Mouse (Mus musculus) heart, adult 18-20 months (tissue): ENCODE data around the gene Gm13941. TPM values are rescaled to one million over a fixed set of nuclear protein-coding genes. Genes with fewer than 3 reads are reported as not detected.

ENCODE experiments used
- DNase-seq, 2 experiments: peaks; one replicate each; pipeline ENCODE4 v3.0.0; 2021 to 2022; ENCODE audit warnings: mixed read lengths in 1 of 2
- long read RNA-seq, 2 experiments: library from polyadenylated mRNA; stranded (forward); transcript quantifications; one replicate each; pipeline ENCODE4 v2.0.0; 2021
- total RNA-seq, 2 experiments: library from RNA; stranded (reverse); gene quantifications; 2 replicates each; pipeline ENCODE4 v1.2.3; 2021

The Gm13941 gene
- not detected for total RNA-seq
- long read RNA-seq, experiment 1: 0 reads
- long read RNA-seq, experiment 2: 0 reads

DNA sequence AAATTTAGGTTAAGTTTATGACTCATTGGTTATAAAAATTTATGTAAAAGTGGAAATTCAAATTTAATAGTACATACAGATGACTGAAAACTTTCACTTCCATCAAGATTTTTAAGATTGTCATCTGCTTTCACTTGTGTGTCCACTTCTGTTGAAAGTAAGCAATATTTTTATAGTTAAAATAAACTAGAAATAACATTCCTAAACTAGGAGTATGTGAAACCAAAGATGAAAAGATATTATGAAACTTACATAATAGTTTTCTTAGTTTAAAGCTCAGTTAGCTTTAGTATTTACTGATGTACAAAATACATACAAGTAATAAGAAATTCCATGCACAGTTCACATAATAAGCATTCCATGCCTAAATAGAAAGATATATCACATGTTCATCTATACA, at the start of gene Gm13941:
Gm13941 (minus strand) TSS at position 101 of the 400 bp plus-strand sequence.
- no peak for DNase-seq

DNA sequence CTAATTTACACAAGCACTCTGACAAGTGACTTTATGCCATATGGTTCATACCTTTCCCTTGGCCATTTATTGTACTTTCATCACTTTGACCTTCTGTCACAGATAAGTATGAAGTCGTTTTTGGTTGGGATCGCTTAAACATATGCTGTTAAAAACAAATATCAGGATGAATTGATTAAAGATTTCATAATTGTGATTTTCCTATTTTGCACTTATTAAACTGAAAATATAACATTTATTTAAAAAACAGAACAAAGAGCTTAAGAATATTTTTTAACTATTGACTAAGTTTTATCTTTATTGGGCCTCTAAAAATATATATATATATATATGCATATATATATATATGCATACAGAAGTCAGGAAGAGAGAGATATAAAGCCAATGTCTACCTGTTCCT, 47.1 kb upstream of the Gm13941 start, which contains the start of gene Gm15130:
Gm15130 (minus strand) TSS at position 101 of the 400 bp plus-strand sequence.
- no peak for DNase-seq

DNA sequence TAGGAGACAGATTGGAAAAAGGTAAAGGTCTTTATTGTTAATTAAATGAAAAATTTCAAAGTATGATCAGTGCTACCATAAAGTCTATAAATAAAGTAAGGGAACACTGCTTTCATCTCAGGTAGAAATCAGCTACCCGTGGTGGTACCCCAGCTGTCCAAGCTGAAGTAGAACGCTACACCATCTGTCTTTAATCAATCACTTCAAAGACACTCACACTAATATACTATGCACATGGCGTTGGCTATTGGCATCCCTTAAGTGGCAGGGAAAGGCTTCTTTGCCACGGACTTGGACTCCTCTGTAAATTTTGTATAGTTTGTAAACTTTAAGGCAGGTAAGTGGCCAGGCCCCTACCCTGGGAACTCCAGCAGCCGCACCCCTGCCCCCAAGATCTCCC, 30.0 kb upstream of the Gm13941 start:
- DNase-seq: no peak

DNA sequence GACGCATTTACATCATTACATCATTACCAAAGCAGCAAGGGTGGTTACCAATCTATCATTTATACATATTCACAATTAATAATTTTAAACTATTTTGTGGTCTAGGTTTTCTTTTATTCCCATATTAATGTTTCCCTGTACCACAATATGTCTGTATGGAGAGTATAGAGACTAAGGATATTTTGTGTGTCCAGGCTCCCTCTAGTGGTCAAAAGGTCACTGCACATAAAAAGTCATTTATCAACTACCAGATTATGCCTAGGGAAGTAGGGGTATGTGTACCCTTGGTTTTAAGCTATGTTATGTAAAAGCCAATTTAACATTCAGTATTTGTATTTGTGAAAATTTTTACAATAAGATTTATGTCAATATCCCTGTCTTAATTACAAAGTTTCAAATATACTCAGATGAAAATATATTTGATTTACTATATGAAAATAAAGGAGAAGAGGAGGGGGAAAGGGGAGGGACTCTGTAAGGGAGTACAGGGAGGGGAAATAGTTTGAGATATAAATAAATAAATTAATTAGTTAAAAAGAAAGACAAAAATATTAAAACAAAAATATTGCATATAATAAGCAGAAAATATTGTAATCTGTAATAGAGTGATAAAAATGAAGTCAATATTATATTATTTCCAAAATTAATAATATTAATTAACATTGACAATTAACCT, 47.1 kb downstream of the Gm13941 start:
- DNase-seq: peak in 1 of 2 experiments; percentile 12

Other genes starting within 250 kb of the Gm13941 start
- gene Ano3, start 155.1 kb downstream of the Gm13941 start, total RNA-seq: under 1 TPM; 0.15 to 0.18 TPM
- gene Gm15130, start 47.0 kb upstream of the Gm13941 start, total RNA-seq: not detected
- gene 4930430A15Rik, start 123.6 kb upstream of the Gm13941 start, total RNA-seq: not detected
- not detected for gene Olfr1275, start 129.3 kb upstream of the Gm13941 start, total RNA-seq
- not detected for gene Olfr1276, start 148.5 kb upstream of the Gm13941 start, total RNA-seq
- not detected for gene Olfr1277, start 168.1 kb upstream of the Gm13941 start, total RNA-seq
- gene Olfr1278, start 184.2 kb upstream of the Gm13941 start, total RNA-seq: not detected
- not detected for gene Olfr1279, start 194.7 kb upstream of the Gm13941 start, total RNA-seq
- gene Olfr1280, start 208.0 kb upstream of the Gm13941 start, total RNA-seq: not detected
- not detected for gene Olfr1281, start 220.5 kb upstream of the Gm13941 start, total RNA-seq
- gene Olfr1282, start 230.1 kb upstream of the Gm13941 start, total RNA-seq: not detected